In genomic region chr13:79340459-79340858, GRCm38 (mm10) we compare ENCODE assay signal across 19 mouse cellular contexts.
DNase-seq lines count a peak whose midpoint lies in the region; ATAC-seq lines count a peak whose summit lies in the region.
"Had no signal": no experiment of that assay in that cellular context is flagged by ENCODE, and none has a peak within 500 bp of the region (broad histone marks: within the 10 kb centered on the region; RNA-seq: fewer than 3 reads in every experiment).

No protein-coding gene starts in this region.

- peaks cover 4% of the 10 kb centered on the region; the same call in 1 of the 2 replicates for H3K4me1 ChIP-seq in forebrain, embryonic 11.5 days (replicated peaks; ENCODE audit: control insufficient read depth, insufficient read depth, low read length)
- H3K4me1 ChIP-seq in forebrain, embryonic 16.5 days (replicated peaks; ENCODE audit: control insufficient read depth, insufficient read depth, low read length) = 0 out of 2 replicates have a peak, but pooled peaks cover 3% of the 10 kb centered on the region
- peaks cover 17% of the 10 kb centered on the region for H3K4me1 ChIP-seq in forebrain, embryonic 12.5 days
- 0 out of 2 replicates have a peak, but pooled peaks cover 9% of the 10 kb centered on the region for H3K4me1 ChIP-seq in forebrain, embryonic 15.5 days
- H3K4me1 ChIP-seq: embryonic facial prominence, embryonic 12.5 days; hindbrain, embryonic 15.5 days had no signal

- no peak overlapping the region for H3K4me3 ChIP-seq in forebrain, embryonic 11.5 days (ENCODE audit: low read depth, low read length)
- H3K4me3 ChIP-seq in forebrain, embryonic 16.5 days (replicated peaks; ENCODE audit: low read length) = no peak overlapping the region
- no peak overlapping the region for H3K4me3 ChIP-seq in forebrain, embryonic 12.5 days (replicated peaks)
- H3K4me3 ChIP-seq in forebrain, embryonic 15.5 days = no peak overlapping the region
- H3K4me3 ChIP-seq: embryonic facial prominence, embryonic 12.5 days; heart, embryonic 12.5 days; hindbrain, embryonic 10.5 days; hindbrain, embryonic 15.5 days had no signal

- no peak overlapping the region for H3K9ac ChIP-seq in forebrain, embryonic 11.5 days (ENCODE audit: low read length)
- H3K9ac ChIP-seq in forebrain, embryonic 16.5 days (replicated peaks; ENCODE audit: low read depth, low read length) = no peak overlapping the region
- no peak overlapping the region for H3K9ac ChIP-seq in forebrain, embryonic 12.5 days
- H3K9ac ChIP-seq in forebrain, embryonic 15.5 days (replicated peaks) = no peak overlapping the region
- H3K9ac ChIP-seq: embryonic facial prominence, embryonic 12.5 days; heart, embryonic 12.5 days; hindbrain, embryonic 15.5 days had no signal

- no peaks in the 10 kb centered on the region for H3K9me3 ChIP-seq in forebrain, embryonic 11.5 days (ENCODE audit: control insufficient read depth, low read length)
- H3K9me3 ChIP-seq in forebrain, embryonic 16.5 days (ENCODE audit: control insufficient read depth, low read length) = no peaks in the 10 kb centered on the region
- H3K9me3 ChIP-seq in forebrain, embryonic 12.5 days = no peaks in the 10 kb centered on the region
- no peaks in the 10 kb centered on the region for H3K9me3 ChIP-seq in forebrain, embryonic 15.5 days
- H3K9me3 ChIP-seq: embryonic facial prominence, embryonic 12.5 days; heart, embryonic 12.5 days; hindbrain, embryonic 10.5 days; hindbrain, embryonic 15.5 days had no signal

- DNase-seq in forebrain, embryonic 11.5 days (ENCODE audit: low spot score) = no peak
- DNase-seq in gastrocnemius, postnatal 36 days = no peak
- no peak for DNase-seq in thymus, postnatal 14 days
- DNase-seq: adrenal gland, postnatal 14 days; cerebellum, adult 18-20 months; cerebellum, adult 9-11 months; embryo, embryonic 11 days; gastrocnemius, postnatal 14 days had no signal

- WGBS in forebrain, embryonic 11.5 days = 21% methylated on average over 4 of the region's 4 CpGs
- 9% methylated on average over 4 of the region's 4 CpGs for WGBS in forebrain, embryonic 16.5 days
- 20% methylated on average over 4 of the region's 4 CpGs for WGBS in forebrain, embryonic 12.5 days
- WGBS in forebrain, embryonic 15.5 days = 7% methylated on average over 4 of the region's 4 CpGs

- intact Hi-C loops in gastrocnemius, postnatal 36 days (cut with DNase I) = no loop called here

- ATAC-seq in forebrain, embryonic 11.5 days (replicated peaks; ENCODE audit: low FRiP score) = peak; percentile 51; the same call in 1 of the 2 replicates
- no peak for ATAC-seq in forebrain, embryonic 16.5 days
- ATAC-seq in forebrain, embryonic 12.5 days (ENCODE audit: low FRiP score) = peak; percentile 65
- 0 out of 2 replicates have a peak, but pooled peaks have one; percentile 32 for ATAC-seq in forebrain, embryonic 15.5 days (replicated peaks)
- ATAC-seq: activated CD4-positive, CD25-positive, alpha-beta regulatory T cell, adult 4 months; intestine, embryonic 16.5 days; Patski had no signal

- H3K4me2 ChIP-seq in forebrain, embryonic 11.5 days (ENCODE audit: low read depth, low read length, severe bottlenecking) = no peak overlapping the region
- no peak overlapping the region for H3K4me2 ChIP-seq in forebrain, embryonic 16.5 days (ENCODE audit: low read length)
- no peak overlapping the region for H3K4me2 ChIP-seq in forebrain, embryonic 12.5 days
- no peak overlapping the region for H3K4me2 ChIP-seq in forebrain, embryonic 15.5 days (replicated peaks)
- H3K4me2 ChIP-seq: embryonic facial prominence, embryonic 12.5 days; heart, embryonic 12.5 days; hindbrain, embryonic 15.5 days had no signal

- no peaks in the 10 kb centered on the region for H3K27me3 ChIP-seq in forebrain, embryonic 11.5 days (ENCODE audit: control insufficient read depth, insufficient read depth, low read length)
- H3K27me3 ChIP-seq in forebrain, embryonic 16.5 days (replicated peaks; ENCODE audit: control insufficient read depth, insufficient read depth, low read length) = no peaks in the 10 kb centered on the region
- no peaks in the 10 kb centered on the region for H3K27me3 ChIP-seq in forebrain, embryonic 12.5 days
- H3K27me3 ChIP-seq in forebrain, embryonic 15.5 days = no peaks in the 10 kb centered on the region
- H3K27me3 ChIP-seq: CH12.LX; embryonic facial prominence, embryonic 12.5 days; heart, embryonic 12.5 days; hindbrain, embryonic 15.5 days had no signal

- H3K36me3 ChIP-seq in forebrain, embryonic 11.5 days (ENCODE audit: control insufficient read depth, insufficient read depth, low read length) = no peaks in the 10 kb centered on the region
- H3K36me3 ChIP-seq in forebrain, embryonic 16.5 days (ENCODE audit: control insufficient read depth, insufficient read depth) = no peaks in the 10 kb centered on the region
- H3K36me3 ChIP-seq in forebrain, embryonic 12.5 days (replicated peaks) = no peaks in the 10 kb centered on the region
- H3K36me3 ChIP-seq in forebrain, embryonic 15.5 days = no peaks in the 10 kb centered on the region
- H3K36me3 ChIP-seq: embryonic facial prominence, embryonic 12.5 days; heart, embryonic 12.5 days; hindbrain, embryonic 10.5 days; hindbrain, embryonic 15.5 days had no signal

- 0 out of 2 replicates have a peak overlapping the region, but pooled peaks have one; percentile 34 for H3K27ac ChIP-seq in forebrain, embryonic 11.5 days (ENCODE audit: low read depth, low read length)
- no peak overlapping the region for H3K27ac ChIP-seq in forebrain, embryonic 16.5 days (ENCODE audit: low read length)
- no peak overlapping the region for H3K27ac ChIP-seq in forebrain, embryonic 12.5 days
- no peak overlapping the region for H3K27ac ChIP-seq in forebrain, embryonic 15.5 days (replicated peaks)
- H3K27ac ChIP-seq: embryonic facial prominence, embryonic 12.5 days; hindbrain, embryonic 10.5 days; hindbrain, embryonic 15.5 days had no signal
